Mouse (Mus musculus): ENCODE measurements around the gene Zfp961. TPM values are rescaled to one million over a fixed set of nuclear protein-coding genes. Genes with fewer than 3 reads are reported as not detected.
"Not testable (repeated sequence)": the region's sequence is repeated elsewhere in the genome, so short reads cannot be mapped to it uniquely, and the experiment has no call there.

The Zfp961 gene
- total RNA-seq, 2 experiments from 2014 or later, result 18.3 to 21.7 TPM

DNA sequence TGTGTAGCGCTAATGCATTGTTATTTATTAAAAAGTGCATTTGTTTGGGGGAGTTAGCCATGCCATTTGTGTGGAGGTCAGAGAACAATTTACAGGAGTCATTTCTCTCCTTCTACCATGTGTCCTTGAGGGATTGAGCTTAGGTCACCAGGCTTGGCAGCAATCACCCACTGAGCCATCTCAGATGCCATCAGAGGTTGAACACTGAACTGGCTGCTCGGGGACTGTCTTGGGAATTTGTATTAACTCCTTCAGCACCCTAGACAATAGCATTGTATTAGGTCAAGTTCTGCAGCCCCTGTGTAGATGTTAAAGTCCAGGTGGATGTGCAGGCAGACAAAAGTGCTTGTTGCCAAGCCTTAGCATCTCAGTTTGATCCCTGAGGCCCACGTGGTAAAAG, 13.2 kb downstream of the Zfp961 start:
- DNase-seq, result no peak

GRCm38 (mm10) chr8:71965166-71965565, 14.3 kb downstream of the Zfp961 start:
- DNase-seq, result no peak

GRCm38 (mm10) chr8:71966411-71966810, 15.6 kb downstream of the Zfp961 start:
- no peak for DNase-seq

DNA sequence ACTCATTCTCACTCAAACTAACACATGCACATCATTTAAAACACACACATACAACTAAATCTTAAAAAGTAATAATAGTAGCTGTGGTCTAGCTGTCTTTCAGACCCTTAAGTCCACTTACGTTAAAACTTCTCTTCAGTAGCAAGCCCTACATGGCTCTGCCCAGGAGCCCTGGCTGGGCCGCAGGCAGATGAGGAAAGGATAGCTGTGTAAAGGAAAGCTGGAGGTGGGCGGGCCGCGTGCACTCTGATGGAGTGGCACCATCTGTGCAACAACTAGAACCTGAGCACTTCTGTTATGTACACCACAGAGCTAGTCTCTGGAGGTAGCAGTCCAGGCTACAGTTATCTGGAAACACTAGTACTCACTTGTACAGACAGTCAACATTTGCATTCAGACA, 16.4 kb downstream of the Zfp961 start:
- no peak for DNase-seq

GRCm38 (mm10) chr8:71968100-71968499, 17.3 kb downstream of the Zfp961 start:
- no peak for DNase-seq

- DNase-seq, result no peak
Measured at GRCm38 (mm10) chr8:71968636-71969035, 17.8 kb downstream of the Zfp961 start.

- no peak for DNase-seq
Measured at GRCm38 (mm10) chr8:71971945-71972344, 21.1 kb downstream of the Zfp961 start.

- DNase-seq, result no peak
Measured at GRCm38 (mm10) chr8:71974211-71974610, 23.4 kb downstream of the Zfp961 start.

- no peak for DNase-seq
Measured at GRCm38 (mm10) chr8:71981032-71981431, 30.2 kb downstream of the Zfp961 start.

- no peak for DNase-seq
Measured at GRCm38 (mm10) chr8:71981456-71981855, 30.6 kb downstream of the Zfp961 start.

DNA sequence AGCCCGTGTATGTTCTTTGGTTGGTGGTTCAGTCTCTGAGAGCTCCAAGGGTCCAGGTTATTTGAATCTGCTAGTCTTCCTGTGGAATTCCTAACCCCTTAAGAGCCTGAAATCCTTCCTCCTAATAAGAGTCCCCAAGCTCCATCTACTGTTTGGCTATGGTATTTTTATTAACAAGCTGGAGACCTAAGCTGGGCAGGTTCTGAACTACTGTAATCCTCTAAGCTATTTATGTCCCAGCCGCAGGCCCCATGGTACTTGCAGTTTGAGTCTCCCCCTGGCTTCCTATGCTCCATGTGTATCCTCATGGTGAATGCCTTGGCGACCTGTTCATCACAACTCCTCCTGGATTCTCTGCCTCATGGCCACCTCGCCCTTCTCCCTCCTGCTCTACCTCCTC, 33.8 kb downstream of the Zfp961 start:
- no peak for DNase-seq

GRCm38 (mm10) chr8:71988110-71988866, 37.5 kb downstream of the Zfp961 start:
- DNase-seq, result peak; percentile 66 to 79

DNA sequence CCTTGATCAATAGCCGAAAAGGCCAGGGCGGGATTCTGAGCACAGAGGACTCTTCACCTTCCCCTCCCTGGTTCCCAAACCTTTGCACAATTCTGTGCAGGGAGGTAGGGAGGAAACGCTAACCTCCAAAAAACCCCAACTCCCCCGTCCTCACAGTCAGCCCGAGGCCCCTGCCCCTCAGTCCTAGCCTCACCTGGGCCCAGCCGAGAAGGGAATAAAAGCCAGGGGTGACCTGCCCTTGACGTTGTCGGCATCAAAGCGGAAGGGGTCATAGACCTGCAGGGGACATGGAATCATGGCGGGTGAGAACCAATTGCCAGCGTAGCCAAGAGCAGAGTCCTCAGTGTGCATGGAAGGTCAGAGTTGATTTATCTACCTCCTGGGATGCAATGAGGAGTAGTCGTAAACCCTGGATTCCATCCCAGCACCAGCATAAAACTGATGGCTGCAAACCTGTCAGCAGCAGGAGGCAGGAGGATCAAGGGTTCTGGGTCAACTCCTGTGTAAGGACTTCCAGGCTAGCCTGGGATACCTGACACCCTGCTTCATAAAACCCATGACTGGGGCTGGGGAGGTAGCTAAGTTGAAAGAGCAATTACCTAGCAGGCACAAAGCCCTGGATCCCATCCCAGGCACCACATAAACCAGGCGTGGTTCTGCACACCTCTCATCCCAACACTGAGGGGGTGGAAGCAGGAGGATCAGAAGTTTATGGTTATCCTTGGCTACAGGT, 38.2 kb downstream of the Zfp961 start:
- DNase-seq, result no peak

DNA sequence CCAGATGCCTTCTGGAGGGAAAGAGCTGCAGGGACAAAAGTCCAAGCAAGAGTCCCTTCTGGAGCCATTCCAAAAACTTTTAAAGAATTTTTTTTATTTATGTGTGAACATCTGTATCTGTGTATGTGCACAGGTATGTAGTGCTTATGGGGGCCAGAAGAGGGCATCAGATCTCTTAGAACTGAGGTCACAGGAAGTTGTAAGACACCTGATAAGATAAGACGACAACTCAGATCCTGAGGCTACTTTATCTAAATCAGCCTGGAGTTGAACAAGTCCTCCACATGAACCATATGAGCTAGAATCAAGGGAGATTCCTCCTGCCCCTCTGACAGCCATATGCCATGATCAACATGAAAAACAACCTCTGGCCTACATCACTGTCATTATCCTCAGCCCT, 48.6 kb downstream of the Zfp961 start:
- DNase-seq, result no peak

DNA sequence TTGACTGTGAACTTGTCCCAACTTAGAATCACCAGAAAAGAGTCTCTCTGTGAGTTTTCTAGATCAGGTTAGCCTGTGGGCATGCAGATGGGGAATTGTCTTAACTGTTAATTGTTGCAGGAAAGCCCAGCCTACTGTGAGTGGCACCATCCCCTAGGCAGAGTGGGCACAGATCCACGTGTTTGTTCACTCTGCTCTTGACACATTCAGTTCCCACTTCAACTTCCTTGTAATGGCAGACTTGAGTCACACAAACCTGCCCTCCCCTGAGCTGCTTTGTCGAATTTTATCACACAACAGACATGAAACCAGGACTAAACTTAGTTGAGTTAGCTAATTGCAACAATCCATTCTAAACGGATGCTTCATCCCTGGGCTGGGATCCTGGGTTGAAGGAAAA, 49.4 kb downstream of the Zfp961 start:
- DNase-seq, result no peak

DNA sequence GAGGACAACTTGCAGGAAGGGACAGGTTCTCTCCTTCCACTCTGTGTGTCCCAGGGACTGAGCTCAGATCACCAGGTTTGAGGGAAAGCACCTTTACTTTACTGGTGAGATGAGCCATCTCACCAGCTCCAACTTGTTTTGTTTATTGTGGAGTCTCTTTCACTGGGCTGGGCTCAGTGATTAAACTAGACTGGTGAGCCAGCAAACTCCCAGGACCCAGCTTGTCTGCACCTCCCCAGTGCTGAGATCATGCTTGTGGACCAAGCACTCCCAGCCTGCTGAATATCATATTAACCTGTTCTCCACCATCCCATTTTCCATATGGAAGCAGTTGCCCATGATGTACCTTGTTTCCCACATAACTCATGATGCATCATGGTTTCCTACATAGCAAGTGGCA, 52.1 kb downstream of the Zfp961 start:
- DNase-seq, result no peak

GRCm38 (mm10) chr8:72005912-72006311, 55.1 kb downstream of the Zfp961 start:
- no peak for DNase-seq

- DNase-seq, result no peak
Measured at GRCm38 (mm10) chr8:72006763-72007162, 55.9 kb downstream of the Zfp961 start.

GRCm38 (mm10) chr8:72008134-72008641, 57.4 kb downstream of the Zfp961 start:
- no peak for DNase-seq

- DNase-seq, result no peak
Measured at GRCm38 (mm10) chr8:72009473-72009872, 58.6 kb downstream of the Zfp961 start, which contains the start of gene Cyp4f18. Cyp4f18 (minus strand) TSS chr8:72009626.

GRCm38 (mm10) chr8:72013506-72014228, 62.8 kb downstream of the Zfp961 start:
- not testable (repeated sequence) for DNase-seq

- not testable (repeated sequence) for DNase-seq
Measured at GRCm38 (mm10) chr8:72017339-72017738, 66.5 kb downstream of the Zfp961 start.

GRCm38 (mm10) chr8:72018141-72018540, 67.3 kb downstream of the Zfp961 start:
- DNase-seq, result no peak

All from layer of hippocampus, postnatal 36 days (tissue).